Mouse (Mus musculus): ENCODE data around the gene Zfp292. TPM values are rescaled to one million over a fixed set of nuclear protein-coding genes. Genes with fewer than 3 reads are reported as not detected.

Zfp292 gene
- total and polyA plus RNA-seq, 3 experiments, result 9.5 to 13.6 (median 11.4) TPM

DNA sequence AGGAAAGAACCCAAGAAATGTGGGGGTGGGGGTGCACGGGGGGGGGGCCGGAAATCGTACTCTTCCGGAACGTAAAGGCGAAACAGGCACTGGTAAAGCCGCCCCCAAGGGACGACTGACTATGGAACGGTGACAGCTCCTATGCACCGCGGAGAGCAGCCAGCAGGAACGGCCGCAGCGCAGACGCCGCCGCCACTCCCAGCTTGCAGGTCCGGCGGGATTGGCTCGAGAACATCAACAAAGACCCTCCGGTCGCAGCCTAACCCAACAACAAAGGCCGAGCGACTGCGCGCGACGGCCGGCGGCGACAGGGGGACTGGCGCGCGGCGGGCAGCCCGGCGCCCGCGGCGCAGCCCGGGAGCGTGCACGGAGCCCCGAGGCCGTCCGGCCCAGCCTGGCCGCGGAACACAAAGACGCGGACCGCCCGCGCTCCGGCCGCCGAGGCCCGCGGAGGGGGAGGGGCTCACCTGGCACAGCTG is 430 bp downstream of the Zfp292 start:
- TF ChIP-seq MAZ (IDR thresholded peaks at IDR 0.05; ENCODE audit: low read depth, low read length) (peak; percentile 75; the same call in 1 of the 2 replicates), MYC (IDR thresholded peaks at IDR 0.05; ENCODE audit: low read depth, low read length) (no peak)
- H3K4me2 ChIP-seq (ENCODE audit: insufficient read depth, low read depth, poor library complexity, severe bottlenecking), result peak overlapping the region; percentile 85
- H3K9me3 ChIP-seq (replicated peaks; ENCODE audit: low read length), result no peaks in the 10 kb centered on the region
- H3K27me3 ChIP-seq (replicated peaks), result no peaks in the 10 kb centered on the region
- peak; percentile 69 for DNase-seq (ENCODE audit: extremely low read depth)
- peaks cover 4 to 31% of the 10 kb centered on the region in 2 experiments; a peak in 3 of 4 replicates for H3K4me1 ChIP-seq (ENCODE audit: control insufficient read depth in 1 of 2, insufficient read depth in 2 of 2)
- in situ Hi-C loops (cut with MboI; ENCODE audit: low pct_ligation_motif_present, low pct_unique_long_range_greater_than_20kb, low sequenced_read_pairs) (no loop called here), dilution Hi-C loops (cut with MboI; ENCODE audit: extremely low pct_ligation_motif_present, extremely low pct_unique_long_range_greater_than_20kb, low sequenced_read_pairs) (no loop called here)
- H3K27ac ChIP-seq (ENCODE audit: insufficient read depth, low read depth), result peak overlapping the region; percentile 78
- H3K4me3 ChIP-seq (replicated peaks in 1 of 3; ENCODE audit: low read depth in 2 of 3, low read length in 2 of 3, poor library complexity in 1 of 3), result peak overlapping the region; percentile 69 to 97 (median 88)
- peaks cover 40% of the 10 kb centered on the region for H3K79me2 ChIP-seq (replicated peaks; ENCODE audit: control insufficient read depth, extremely low read depth, insufficient read depth, poor library complexity, severe bottlenecking)
- peaks cover 0 to 2% of the 10 kb centered on the region in 2 experiments for H3K36me3 ChIP-seq (replicated peaks in 1 of 2; ENCODE audit: control insufficient read depth in 1 of 2, insufficient read depth in 1 of 2, low read length in 1 of 2)
- peak overlapping the region; percentile 93 for H3K9ac ChIP-seq (ENCODE audit: insufficient read depth, low read depth)

DNA sequence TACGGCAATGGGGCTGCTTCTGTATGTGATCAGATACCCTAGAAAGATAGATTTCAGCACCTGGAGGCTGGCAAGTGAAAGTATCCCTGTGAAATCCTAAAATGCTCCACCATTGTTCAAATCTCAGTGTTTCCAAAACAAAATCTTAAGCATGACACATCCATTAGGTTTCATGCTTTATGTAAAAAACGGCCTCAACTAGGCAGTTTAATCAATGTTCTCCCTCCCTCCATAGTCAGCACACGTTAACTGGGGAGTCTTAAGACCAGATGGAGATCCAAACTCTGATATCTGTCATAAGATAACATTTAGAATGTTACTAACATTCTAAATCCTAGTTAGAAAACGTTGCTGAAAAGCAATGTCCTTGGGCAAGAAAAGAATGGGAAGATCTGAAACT is 909 bp downstream of the Zfp292 start:
- Histone ChIP-seq H3K4me2 (ENCODE audit: insufficient read depth, low read depth, poor library complexity, severe bottlenecking) (peak overlapping the region; percentile 85), H3K9ac (ENCODE audit: insufficient read depth, low read depth) (peak overlapping the region; percentile 93)

DNA sequence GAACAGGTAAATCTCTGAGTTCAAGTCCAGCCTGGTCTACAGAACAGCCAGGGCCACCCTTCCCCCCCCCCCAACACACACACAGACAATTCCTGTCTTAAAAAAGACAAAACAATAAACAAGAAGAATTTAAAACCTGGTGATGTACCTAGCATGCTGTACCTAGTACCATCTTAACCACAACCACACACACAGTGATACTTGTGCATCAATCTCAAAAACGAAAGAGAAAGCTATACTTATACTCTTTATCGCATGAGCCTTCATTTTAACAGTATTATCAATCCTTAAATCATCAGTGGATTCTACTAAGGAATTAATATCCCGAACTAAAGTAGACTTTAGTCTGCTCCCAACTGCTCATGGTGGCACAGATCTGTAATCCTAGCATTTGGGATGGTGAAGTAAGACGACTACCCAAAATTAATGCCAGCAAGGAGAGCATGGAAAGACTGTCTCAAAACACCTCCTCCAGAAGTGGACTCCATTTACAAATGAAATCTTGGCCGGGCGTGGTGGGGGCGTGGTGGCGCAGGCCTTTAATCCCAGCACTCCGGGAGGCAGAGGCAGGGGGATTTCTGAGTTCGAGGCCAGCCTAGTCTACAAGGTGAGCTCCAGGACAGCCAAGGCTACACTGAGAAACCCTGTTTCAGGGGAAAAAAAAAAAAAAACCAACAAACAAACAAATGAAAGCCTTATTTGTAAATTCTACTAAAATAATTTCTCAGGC is 1.7 kb downstream of the Zfp292 start:
- Histone ChIP-seq H3K9ac (ENCODE audit: insufficient read depth, low read depth) (no peak overlapping the region), H3K4me1 (ENCODE audit: control insufficient read depth in 1 of 2, insufficient read depth in 2 of 2) (peaks cover 4 to 37% of the 10 kb centered on the region in 2 experiments; a peak in 3 of 4 replicates)

More for the DNA sequence above, 909 bp downstream of the Zfp292 start:
- in situ Hi-C loops (cut with MboI; ENCODE audit: low pct_ligation_motif_present, low pct_unique_long_range_greater_than_20kb, low sequenced_read_pairs), result no loop called here
- no peaks in the 10 kb centered on the region for H3K9me3 ChIP-seq (replicated peaks; ENCODE audit: low read length)
- H3K27me3 ChIP-seq (replicated peaks), result no peaks in the 10 kb centered on the region
- H3K36me3 ChIP-seq (replicated peaks in 1 of 2; ENCODE audit: control insufficient read depth in 1 of 2, insufficient read depth in 1 of 2, low read length in 1 of 2), result peaks cover 0 to 4% of the 10 kb centered on the region in 2 experiments
- H3K4me3 ChIP-seq (replicated peaks in 1 of 3; ENCODE audit: low read depth in 2 of 3, low read length in 2 of 3, poor library complexity in 1 of 3), result peak overlapping the region; percentile 69 to 97 (median 88)
- H3K79me2 ChIP-seq (replicated peaks; ENCODE audit: control insufficient read depth, extremely low read depth, insufficient read depth, poor library complexity, severe bottlenecking), result peaks cover 45% of the 10 kb centered on the region
- dilution Hi-C loops (cut with MboI; ENCODE audit: extremely low pct_ligation_motif_present, extremely low pct_unique_long_range_greater_than_20kb, low sequenced_read_pairs), result no loop called here
- DNase-seq (ENCODE audit: extremely low read depth), result peak; percentile 8
- TF ChIP-seq NRF1 (IDR thresholded peaks at IDR 0.05; ENCODE audit: low read depth, low read length) (no peak), ZC3H11A (IDR thresholded peaks at IDR 0.05; ENCODE audit: low read depth, low read length) (no peak), MEF2A (IDR thresholded peaks at IDR 0.05; ENCODE audit: borderline replicate concordance, low read depth, low read length) (no peak), BHLHE40 (IDR thresholded peaks at IDR 0.05; ENCODE audit: low read depth, low read length) (no peak), TBP (conservative IDR thresholded peaks at IDR 0.05; ENCODE audit: low read depth, low read length) (no peak), KAT2A (IDR thresholded peaks at IDR 0.05; ENCODE audit: insufficient replicate concordance, low read length) (no peak), MYC (IDR thresholded peaks at IDR 0.05; ENCODE audit: low read depth, low read length) (no peak), MAFK (IDR thresholded peaks at IDR 0.05; ENCODE audit: insufficient replicate concordance, low read length) (no peak), ELF1 (IDR thresholded peaks at IDR 0.05; ENCODE audit: low read depth, low read length) (no peak), CTCF (conservative IDR thresholded peaks at IDR 0.05 in 1 of 2, IDR thresholded peaks at IDR 0.05 in 1 of 2; ENCODE audit: low read depth in 2 of 2, low read length in 2 of 2) (no peak), E2F4 (IDR thresholded peaks at IDR 0.05; ENCODE audit: insufficient replicate concordance, low read depth, low read length) (no peak), RCOR1 (conservative IDR thresholded peaks at IDR 0.05; ENCODE audit: low read depth, low read length) (no peak), MXI1 (IDR thresholded peaks at IDR 0.05; ENCODE audit: low read depth, low read length) (no peak), SMC3 (IDR thresholded peaks at IDR 0.05; ENCODE audit: low read depth, low read length) (no peak), CHD2 (IDR thresholded peaks at IDR 0.05; ENCODE audit: low read length) (no peak), USF2 (conservative IDR thresholded peaks at IDR 0.05; ENCODE audit: low read depth, low read length) (no peak), EP300 (IDR thresholded peaks at IDR 0.05; ENCODE audit: low read length) (no peak), IRF4 (IDR thresholded peaks at IDR 0.05; ENCODE audit: low read depth, low read length) (no peak), CHD1 (IDR thresholded peaks at IDR 0.05; ENCODE audit: low read depth, low read length) (no peak)
- H3K27ac ChIP-seq (ENCODE audit: insufficient read depth, low read depth), result no peak overlapping the region
- H3K4me1 ChIP-seq (ENCODE audit: control insufficient read depth in 1 of 2, insufficient read depth in 2 of 2), result peaks cover 4 to 32% of the 10 kb centered on the region in 2 experiments; a peak in 3 of 4 replicates

More for the DNA sequence above, 1.7 kb downstream of the Zfp292 start:
- Histone ChIP-seq H3K27ac (ENCODE audit: insufficient read depth, low read depth) (no peak overlapping the region), H3K9me3 (replicated peaks; ENCODE audit: low read length) (no peaks in the 10 kb centered on the region), H3K4me2 (ENCODE audit: insufficient read depth, low read depth, poor library complexity, severe bottlenecking) (peak overlapping the region; percentile 85), H3K4me3 (replicated peaks in 1 of 3; ENCODE audit: low read depth in 2 of 3, low read length in 2 of 3, poor library complexity in 1 of 3) (peak overlapping the region in 1 of 3 experiments; percentile 69), H3K27me3 (replicated peaks) (no peaks in the 10 kb centered on the region), H3K79me2 (replicated peaks; ENCODE audit: control insufficient read depth, extremely low read depth, insufficient read depth, poor library complexity, severe bottlenecking) (peaks cover 52% of the 10 kb centered on the region), H3K36me3 (replicated peaks in 1 of 2; ENCODE audit: control insufficient read depth in 1 of 2, insufficient read depth in 1 of 2, low read length in 1 of 2) (peaks cover 0 to 10% of the 10 kb centered on the region in 2 experiments)
- TF ChIP-seq RCOR1 (conservative IDR thresholded peaks at IDR 0.05; ENCODE audit: low read depth, low read length) (no peak), ELF1 (IDR thresholded peaks at IDR 0.05; ENCODE audit: low read depth, low read length) (no peak), CHD2 (IDR thresholded peaks at IDR 0.05; ENCODE audit: low read length) (no peak)
- DNase-seq (ENCODE audit: extremely low read depth), result no peak
- in situ Hi-C loops (cut with MboI; ENCODE audit: low pct_ligation_motif_present, low pct_unique_long_range_greater_than_20kb, low sequenced_read_pairs) (no loop called here), dilution Hi-C loops (cut with MboI; ENCODE audit: extremely low pct_ligation_motif_present, extremely low pct_unique_long_range_greater_than_20kb, low sequenced_read_pairs) (no loop called here)
